Mouse (Mus musculus): ENCODE results near the gene Kcnk5. TPM values are rescaled to one million over a fixed set of nuclear protein-coding genes. Genes with fewer than 3 reads are reported as not detected.
A peak's percentile ranks its signal among the peaks of the same experiment; 100 is the strongest.

The Kcnk5 gene
- polyA plus RNA-seq (2015; fragmentation: Nextera tagmentation; extraction: Ambion mirVana): 12.0 and 14.8 TPM in 2 replicates

- 0 out of 2 replicates have a peak within 1 kb of the TSS, but pooled peaks have one; percentile 5 for H3K27ac ChIP-seq
- peak within 1 kb of the TSS; percentile 39 for H3K4me3 ChIP-seq (replicated peaks; ENCODE audit: low read depth, low read length)
- TF ChIP-seq CTCF (IDR thresholded peaks at IDR 0.05; ENCODE audit: low read depth): no peak
- peaks cover 11% of the 10 kb centered on the region for H3K4me1 ChIP-seq (replicated peaks; ENCODE audit: insufficient read depth, low read length)
- DNase-seq (ENCODE audit: low spot score) (peak; percentile 95), ATAC-seq (replicated peaks; ENCODE audit: low FRiP score, low read depth) (peak; percentile 91)
- no peaks in the 10 kb centered on the region for H3K36me3 ChIP-seq (ENCODE audit: insufficient read depth, low read length)
- peak within 1 kb of the TSS; percentile 64 for H3K9ac ChIP-seq (ENCODE audit: low read depth, low read length)
- peak within 1 kb of the TSS; percentile 67 for H3K4me2 ChIP-seq (ENCODE audit: low read length)
- WGBS: under 1% methylated on average over 36 of the region's 36 CpGs
- no peaks in the 10 kb centered on the region for H3K27me3 ChIP-seq (ENCODE audit: insufficient read depth, low read length)
- H3K9me3 ChIP-seq (replicated peaks; ENCODE audit: low read length): no peaks in the 10 kb centered on the region
Observed at GRCm38 (mm10) chr14:20181466-20181921, at the start of gene Kcnk5. Gene Kcnk5 (minus strand): TSS chr14:20181809.

DNA sequence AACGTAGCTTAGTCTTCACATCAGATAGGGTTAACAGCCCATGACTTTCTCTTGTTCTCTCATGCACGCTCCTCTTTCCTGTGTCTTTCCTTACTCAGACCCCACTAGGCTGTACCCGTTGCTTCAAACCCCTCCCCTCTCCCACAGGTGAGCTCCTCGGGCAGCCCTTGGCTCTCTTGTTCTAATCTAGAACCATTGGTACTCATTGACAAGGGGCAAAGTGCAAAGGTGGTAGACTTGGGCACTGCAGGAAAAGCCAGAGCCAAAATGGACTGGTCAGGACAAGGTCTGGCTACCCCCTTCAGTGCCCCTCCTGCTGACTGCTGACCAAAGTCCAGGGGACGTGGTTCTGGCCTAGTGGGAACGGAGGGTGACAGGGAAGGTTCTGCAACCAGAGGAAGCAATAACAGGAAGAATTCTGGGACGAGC, 48.5 kb upstream of the Kcnk5 start:
- no peaks in the 10 kb centered on the region for H3K27me3 ChIP-seq (ENCODE audit: insufficient read depth, low read length)
- DNase-seq (ENCODE audit: low spot score): peak; percentile 61
- H3K27ac ChIP-seq: peak overlapping the region; percentile 80
- H3K4me1 ChIP-seq (replicated peaks; ENCODE audit: insufficient read depth, low read length): peaks cover 9% of the 10 kb centered on the region
- TF ChIP-seq CTCF (IDR thresholded peaks at IDR 0.05; ENCODE audit: low read depth): no peak
- H3K36me3 ChIP-seq (ENCODE audit: insufficient read depth, low read length): no peaks in the 10 kb centered on the region
- WGBS: 39% methylated on average over 7 of the region's 7 CpGs
- H3K4me2 ChIP-seq (ENCODE audit: low read length): no peak overlapping the region
- no peaks in the 10 kb centered on the region for H3K9me3 ChIP-seq (replicated peaks; ENCODE audit: low read length)
- H3K4me3 ChIP-seq (replicated peaks; ENCODE audit: low read depth, low read length): no peak overlapping the region
- H3K9ac ChIP-seq (ENCODE audit: low read depth, low read length): no peak overlapping the region
- ATAC-seq (replicated peaks; ENCODE audit: low FRiP score, low read depth): peak; percentile 87

DNA sequence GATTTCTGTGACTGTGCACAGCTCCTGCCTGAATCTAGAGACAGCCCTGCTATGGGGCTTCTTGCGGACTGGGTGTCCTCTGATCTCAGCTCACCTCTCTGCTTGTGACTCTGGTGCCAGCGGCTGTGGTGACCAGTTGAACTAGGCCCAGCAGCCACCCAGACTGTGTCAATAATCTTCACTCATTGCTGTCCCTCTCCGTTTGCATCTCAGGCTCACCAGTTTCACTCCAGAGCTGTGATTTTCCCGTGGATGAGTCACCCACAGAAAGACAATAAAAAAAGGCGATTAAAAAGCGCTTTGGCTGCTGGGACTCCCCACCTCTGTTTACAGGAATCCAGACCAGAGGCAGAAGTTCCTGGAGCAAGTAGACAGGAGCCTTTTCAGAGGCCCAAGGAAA, 47.8 kb upstream of the Kcnk5 start:
- Histone ChIP-seq H3K9me3 (replicated peaks; ENCODE audit: low read length) (no peaks in the 10 kb centered on the region), H3K27me3 (ENCODE audit: insufficient read depth, low read length) (no peaks in the 10 kb centered on the region), H3K36me3 (ENCODE audit: insufficient read depth, low read length) (no peaks in the 10 kb centered on the region), H3K27ac (peak overlapping the region; percentile 80), H3K4me3 (replicated peaks; ENCODE audit: low read depth, low read length) (no peak overlapping the region), H3K9ac (ENCODE audit: low read depth, low read length) (no peak overlapping the region), H3K4me2 (ENCODE audit: low read length) (no peak overlapping the region), H3K4me1 (replicated peaks; ENCODE audit: insufficient read depth, low read length) (peaks cover 9% of the 10 kb centered on the region)
- TF ChIP-seq CTCF (IDR thresholded peaks at IDR 0.05; ENCODE audit: low read depth): no peak
- DNase-seq (ENCODE audit: low spot score): no peak
- ATAC-seq (replicated peaks; ENCODE audit: low FRiP score, low read depth): no peak
- 50% methylated on average over 6 of the region's 6 CpGs for WGBS

GRCm38 (mm10) chr14:20228336-20228735, 46.7 kb upstream of the Kcnk5 start:
- H3K4me1 ChIP-seq (replicated peaks; ENCODE audit: insufficient read depth, low read length): peaks cover 9% of the 10 kb centered on the region
- no peak overlapping the region for H3K9ac ChIP-seq (ENCODE audit: low read depth, low read length)
- no peak overlapping the region for H3K4me3 ChIP-seq (replicated peaks; ENCODE audit: low read depth, low read length)
- H3K4me2 ChIP-seq (ENCODE audit: low read length): no peak overlapping the region
- ATAC-seq (replicated peaks; ENCODE audit: low FRiP score, low read depth): no peak; the same call in 1 of the 2 replicates
- 43% methylated on average over 4 of the region's 4 CpGs for WGBS
- DNase-seq (ENCODE audit: low spot score): no peak
- H3K36me3 ChIP-seq (ENCODE audit: insufficient read depth, low read length): no peaks in the 10 kb centered on the region
- H3K27ac ChIP-seq: no peak overlapping the region
- no peaks in the 10 kb centered on the region for H3K27me3 ChIP-seq (ENCODE audit: insufficient read depth, low read length)
- H3K9me3 ChIP-seq (replicated peaks; ENCODE audit: low read length): no peaks in the 10 kb centered on the region
- no peak for TF ChIP-seq CTCF (IDR thresholded peaks at IDR 0.05; ENCODE audit: low read depth)

GRCm38 (mm10) chr14:20226982-20227381, 45.4 kb upstream of the Kcnk5 start:
- no peak for DNase-seq (ENCODE audit: low spot score)
- ATAC-seq (replicated peaks; ENCODE audit: low FRiP score, low read depth): no peak
- Histone ChIP-seq H3K9me3 (replicated peaks; ENCODE audit: low read length) (no peaks in the 10 kb centered on the region), H3K36me3 (ENCODE audit: insufficient read depth, low read length) (no peaks in the 10 kb centered on the region), H3K4me2 (ENCODE audit: low read length) (no peak overlapping the region), H3K9ac (ENCODE audit: low read depth, low read length) (no peak overlapping the region), H3K4me1 (replicated peaks; ENCODE audit: insufficient read depth, low read length) (peaks cover 9% of the 10 kb centered on the region), H3K4me3 (replicated peaks; ENCODE audit: low read depth, low read length) (no peak overlapping the region), H3K27ac (no peak overlapping the region), H3K27me3 (ENCODE audit: insufficient read depth, low read length) (no peaks in the 10 kb centered on the region)
- no peak for TF ChIP-seq CTCF (IDR thresholded peaks at IDR 0.05; ENCODE audit: low read depth)
- 36% methylated on average over 2 of the region's 2 CpGs for WGBS

DNA sequence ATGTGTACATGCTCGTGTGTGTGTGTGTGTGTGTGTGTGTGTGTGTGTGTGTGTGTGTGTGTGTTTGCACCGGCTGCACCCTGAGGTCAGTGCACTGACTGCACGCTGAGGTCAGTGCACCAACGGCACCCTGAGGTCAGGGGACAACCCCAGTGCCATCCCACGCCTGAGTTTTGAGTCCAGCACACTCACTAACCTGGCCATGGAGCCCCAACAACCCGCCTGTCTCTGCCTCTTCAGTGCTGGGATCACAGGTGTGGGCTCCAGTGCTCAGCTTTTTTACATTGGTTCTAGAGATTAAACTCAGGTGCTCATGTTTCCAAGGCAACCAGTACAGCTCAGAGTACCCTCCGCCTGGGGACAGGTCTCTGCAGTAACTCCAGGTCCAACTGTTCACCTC, 44.9 kb upstream of the Kcnk5 start:
- Histone ChIP-seq H3K9me3 (replicated peaks; ENCODE audit: low read length) (no peaks in the 10 kb centered on the region), H3K27me3 (ENCODE audit: insufficient read depth, low read length) (no peaks in the 10 kb centered on the region), H3K36me3 (ENCODE audit: insufficient read depth, low read length) (no peaks in the 10 kb centered on the region), H3K9ac (ENCODE audit: low read depth, low read length) (no peak overlapping the region), H3K4me3 (replicated peaks; ENCODE audit: low read depth, low read length) (no peak overlapping the region), H3K4me2 (ENCODE audit: low read length) (no peak overlapping the region), H3K27ac (no peak overlapping the region), H3K4me1 (replicated peaks; ENCODE audit: insufficient read depth, low read length) (peaks cover 9% of the 10 kb centered on the region)
- 47% methylated on average over 7 of the region's 7 CpGs for WGBS
- no peak for TF ChIP-seq CTCF (IDR thresholded peaks at IDR 0.05; ENCODE audit: low read depth)
- no peak for ATAC-seq (replicated peaks; ENCODE audit: low FRiP score, low read depth)
- no peak for DNase-seq (ENCODE audit: low spot score)

DNA sequence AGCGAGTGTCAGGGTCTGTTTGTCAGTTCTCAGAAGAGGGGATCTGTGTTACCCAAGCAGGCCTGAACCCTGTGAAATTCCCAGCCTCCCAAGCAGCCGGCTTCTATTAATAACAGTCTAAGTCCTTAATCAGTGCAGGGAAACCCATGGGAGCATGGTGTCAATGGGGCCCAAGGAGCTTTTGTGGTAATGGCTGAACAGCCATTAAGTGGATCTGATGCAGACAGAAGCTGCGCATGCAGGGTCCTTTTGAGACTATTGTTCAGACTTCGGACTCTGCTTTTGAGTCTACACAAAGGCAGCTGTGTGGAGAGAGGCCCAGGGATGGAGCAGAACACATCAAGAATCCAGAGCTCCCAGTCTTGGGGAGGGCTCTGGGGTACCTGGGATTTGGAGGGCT, 43.9 kb upstream of the Kcnk5 start:
- no peak for ATAC-seq (replicated peaks; ENCODE audit: low FRiP score, low read depth)
- no peaks in the 10 kb centered on the region for H3K27me3 ChIP-seq (ENCODE audit: insufficient read depth, low read length)

More for the DNA sequence above, 43.9 kb upstream of the Kcnk5 start:
- Histone ChIP-seq H3K4me3 (replicated peaks; ENCODE audit: low read depth, low read length) (no peak overlapping the region), H3K9me3 (replicated peaks; ENCODE audit: low read length) (no peaks in the 10 kb centered on the region), H3K9ac (ENCODE audit: low read depth, low read length) (no peak overlapping the region), H3K36me3 (ENCODE audit: insufficient read depth, low read length) (no peaks in the 10 kb centered on the region), H3K27ac (peak overlapping the region; percentile 36; the same call in 1 of the 2 replicates), H3K4me1 (replicated peaks; ENCODE audit: insufficient read depth, low read length) (peaks cover 9% of the 10 kb centered on the region), H3K4me2 (ENCODE audit: low read length) (no peak overlapping the region)
- no peak for DNase-seq (ENCODE audit: low spot score)
- TF ChIP-seq CTCF (IDR thresholded peaks at IDR 0.05; ENCODE audit: low read depth): no peak
- 78% methylated on average over 4 of the region's 4 CpGs for WGBS
